Mouse (Mus musculus) spleen, adult 2 months (tissue): ENCODE data around the gene 4933434E20Rik. TPM values are rescaled to one million over a fixed set of nuclear protein-coding genes. Genes with fewer than 3 reads are reported as not detected.
A peak's percentile ranks its signal among the peaks of the same experiment; 100 is the strongest.

ENCODE experiments used
- DNase-seq, 2 experiments: peaks; one replicate each; pipeline versions ENCODE4 v3.0.0 to v3.0.0-alpha.2; 2012 to 2021; ENCODE audit warnings: low spot score in 2 of 2, low read depth in 1 of 2
- H3K27ac ChIP-seq: fragments of 200-500 bp; 2 replicates; pipeline ENCODE4 v1.5.1; 2012; ENCODE audit warnings: low read length, inconsistent platforms; ENCODE audit not compliant: insufficient read depth
- H3K27me3 ChIP-seq: fragments of 200-500 bp; 2 replicates; pipeline ENCODE4 v1.6.1; 2012; ENCODE audit warnings: mild to moderate bottlenecking, moderate library complexity, low read length, inconsistent platforms; ENCODE audit not compliant: control insufficient read depth, insufficient read depth
- H3K36me3 ChIP-seq: fragments of 200-500 bp; 2 replicates; pipeline ENCODE4 v1.6.1; 2012; ENCODE audit warnings: mild to moderate bottlenecking, low read length, inconsistent platforms; ENCODE audit not compliant: control insufficient read depth, insufficient read depth
- H3K4me1 ChIP-seq: fragments of 200-500 bp; 2 replicates; pipeline ENCODE4 v1.6.1; 2011; ENCODE audit warnings: inconsistent platforms; ENCODE audit not compliant: control insufficient read depth, insufficient read depth, insufficient read length
- H3K4me3 ChIP-seq: fragments of 200-500 bp; 2 replicates; pipeline ENCODE4 v1.5.1; 2011; ENCODE audit warnings: mild to moderate bottlenecking, inconsistent platforms; ENCODE audit not compliant: insufficient read depth, insufficient read length; ENCODE audit errors: extremely low read depth
- CTCF ChIP-seq: fragments of 200-500 bp; IDR thresholded peaks from 2 replicates; pipeline ENCODE4 v1.5.1; 2011; ENCODE audit warnings: mild to moderate bottlenecking, inconsistent platforms; ENCODE audit not compliant: insufficient read depth, insufficient read length, insufficient replicate concordance; ENCODE audit errors: extremely low read depth
- POLR2A ChIP-seq: fragments of 200-500 bp; IDR thresholded peaks from 2 replicates; pipeline ENCODE4 v1.6.1; 2011; ENCODE audit warnings: low read depth, low read length, inconsistent platforms
- WGBS: fragments of 180-500 bp; shearing (Covaris S2); methylation state at CpG from one replicate; pipeline ENCODE4 v1.1.7; 2018; 5-methylcytosine and 5-hydroxymethylcytosine counted together
- polyA plus RNA-seq: library from polyadenylated mRNA; depleted of rRNA; stranded (reverse); fragments of >200 nt; gene quantifications from 2 replicates; pipeline ENCODE4 v1.2.3, GENCODE M21; 2012

Gene 4933434E20Rik
- polyA plus RNA-seq, 1 experiment: 24.5 TPM

- Histone ChIP-seq H3K4me1 (no peaks in the 10 kb centered on the region), H3K27ac (no peak overlapping the region), H3K36me3 (0 out of 2 replicates have a peak, but pooled peaks cover 1% of the 10 kb centered on the region), H3K4me3 (no peak overlapping the region), H3K27me3 (no peaks in the 10 kb centered on the region)
- DNase-seq: no peak
- 80% methylated on average over 7 of the region's 7 CpGs for WGBS
- no peak for TF ChIP-seq POLR2A
These were observed 18.3 kb downstream of the 4933434E20Rik start for GRCm38 (mm10) chr3:90069688-90070087.

DNA sequence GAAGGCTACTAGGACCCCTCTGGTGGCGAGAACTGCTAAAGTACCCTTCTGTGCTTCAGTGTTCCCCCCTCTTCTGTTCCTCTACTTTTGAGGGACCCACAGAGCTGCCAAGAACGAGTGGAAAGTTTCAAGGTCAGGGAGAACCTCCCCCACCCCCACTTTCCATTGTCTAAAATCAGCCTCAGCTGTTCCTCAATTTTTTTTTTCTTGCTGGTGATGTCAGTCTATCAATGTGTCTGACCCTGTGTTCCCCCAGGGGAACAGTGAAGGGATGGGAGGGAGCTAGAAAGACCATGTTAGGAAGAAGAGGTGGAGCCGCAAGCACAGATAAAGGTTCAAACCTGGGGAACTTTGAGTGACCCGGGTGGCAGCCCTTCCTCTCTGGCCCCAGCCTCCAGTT is 20.9 kb downstream of the 4933434E20Rik start, which contains the start of gene Tpm3:
Tpm3 (plus strand) TSS at position 356 of the 400 bp plus-strand sequence.
- no peaks in the 10 kb centered on the region for H3K27me3 ChIP-seq
- no peak within 1 kb of the TSS for H3K4me3 ChIP-seq
- no peaks in the 10 kb centered on the region for H3K36me3 ChIP-seq
- DNase-seq: no peak
- H3K4me1 ChIP-seq: no peaks in the 10 kb centered on the region
- TF ChIP-seq CTCF: no peak
- TF ChIP-seq POLR2A: no peak
- H3K27ac ChIP-seq: no peak within 1 kb of the TSS
- WGBS: 55% methylated on average over 4 of the region's 4 CpGs

DNA sequence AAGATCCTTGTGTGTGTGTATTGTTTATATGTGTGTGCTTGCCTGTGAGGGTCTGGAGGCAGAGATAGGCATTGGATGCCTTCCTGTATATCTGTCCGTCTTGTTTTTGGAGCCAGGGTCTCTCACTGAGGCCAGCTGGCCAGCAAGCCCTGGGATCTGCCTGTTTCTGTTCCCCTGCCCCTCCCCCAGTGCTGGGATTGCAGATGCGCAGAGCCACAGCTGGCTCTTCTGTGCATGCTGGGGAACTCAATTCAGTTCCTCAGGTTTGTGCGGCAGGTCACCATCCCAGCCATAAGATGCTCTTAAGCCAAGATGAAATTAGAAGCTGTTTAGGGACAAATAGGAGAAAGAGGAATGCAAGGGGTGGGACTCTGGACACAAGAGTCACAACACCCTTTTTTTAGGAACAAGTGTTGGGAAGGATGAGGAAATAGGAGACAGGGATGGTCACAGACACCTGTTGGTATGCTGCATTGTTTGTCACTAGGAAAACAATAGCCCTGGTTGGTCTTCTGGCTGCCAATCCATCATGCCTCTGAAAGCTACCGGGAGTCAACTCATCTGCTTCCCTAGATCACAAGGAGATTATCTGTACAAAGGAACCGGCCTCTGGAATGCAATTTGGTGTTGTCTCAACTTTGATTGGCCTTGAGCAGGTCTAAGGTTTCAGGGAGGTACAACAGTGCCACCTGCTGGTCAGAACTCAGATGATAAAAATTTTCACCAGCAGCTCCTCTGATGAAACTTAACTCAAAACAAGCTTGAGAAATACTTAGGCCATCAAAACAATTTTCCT is 25.7 kb downstream of the 4933434E20Rik start:
- peak; percentile 50; the same call in 1 of the 2 replicates for TF ChIP-seq CTCF
- no peak for TF ChIP-seq POLR2A
- peak; percentile 72 to 77 for DNase-seq
- H3K4me3 ChIP-seq: no peak overlapping the region

GRCm38 (mm10) chr3:90078224-90078623 is 26.8 kb downstream of the 4933434E20Rik start:
- 60% methylated on average over 5 of the region's 5 CpGs for WGBS
- no peak overlapping the region for H3K4me3 ChIP-seq
- DNase-seq: no peak
- no peak overlapping the region for H3K27ac ChIP-seq
- TF ChIP-seq POLR2A (no peak), CTCF (no peak)
- H3K4me1 ChIP-seq: peaks cover 5% of the 10 kb centered on the region; the same call in 1 of the 2 replicates
- H3K27me3 ChIP-seq: no peaks in the 10 kb centered on the region
- H3K36me3 ChIP-seq: no peaks in the 10 kb centered on the region

More for the DNA sequence above, 25.7 kb downstream of the 4933434E20Rik start:
- Histone ChIP-seq H3K27me3 (no peaks in the 10 kb centered on the region), H3K36me3 (no peaks in the 10 kb centered on the region), H3K4me1 (no peaks in the 10 kb centered on the region), H3K27ac (no peak overlapping the region)
- WGBS: 40% methylated on average over 5 of the region's 5 CpGs

DNA sequence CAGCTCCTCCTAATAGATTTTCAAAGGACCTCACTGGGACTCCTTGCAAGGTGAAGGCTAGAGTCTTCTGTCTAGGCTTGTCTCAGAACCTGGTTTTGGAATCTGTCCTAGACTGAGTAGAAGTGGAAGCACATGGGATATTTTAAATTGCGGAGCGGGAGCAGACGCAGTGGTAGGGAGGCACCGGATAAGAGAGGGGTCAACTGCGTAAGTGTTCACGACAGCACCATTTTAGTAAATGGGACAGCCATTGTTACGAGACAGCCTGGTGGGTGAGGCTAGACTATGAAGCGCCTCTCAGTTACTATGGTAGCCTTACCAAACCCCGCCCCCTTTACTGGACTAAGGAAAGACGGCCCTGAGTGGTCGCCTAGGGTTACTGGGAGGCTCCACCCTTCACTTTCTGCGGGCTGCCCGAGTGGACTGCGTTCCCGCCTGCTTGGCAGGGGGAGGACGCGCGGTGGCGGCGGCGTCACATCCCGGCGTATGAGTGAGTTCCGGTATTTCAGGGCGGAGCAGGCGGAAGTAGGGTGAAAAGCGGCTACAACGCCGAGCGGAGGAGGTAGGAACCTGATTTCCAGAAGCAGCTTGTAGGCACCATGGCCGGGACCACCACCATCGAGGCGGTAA is 27.8 kb downstream of the 4933434E20Rik start:
- under 1% methylated on average over 33 of the region's 33 CpGs for WGBS
- H3K4me3 ChIP-seq: peak overlapping the region; percentile 83
- TF ChIP-seq CTCF (no peak), POLR2A (no peak; the same call in 1 of the 2 replicates)
- H3K4me1 ChIP-seq: peaks cover 13% of the 10 kb centered on the region; the same call in 1 of the 2 replicates
- peak; percentile 91 to 92 for DNase-seq
- H3K27me3 ChIP-seq: no peaks in the 10 kb centered on the region
- H3K36me3 ChIP-seq: no peaks in the 10 kb centered on the region
- peak overlapping the region; percentile 97 for H3K27ac ChIP-seq

GRCm38 (mm10) chr3:90079763-90080497 is 28.5 kb downstream of the 4933434E20Rik start:
- H3K27me3 ChIP-seq: no peaks in the 10 kb centered on the region
- peak overlapping the region; percentile 97 for H3K27ac ChIP-seq
- peaks cover 18% of the 10 kb centered on the region; the same call in 1 of the 2 replicates for H3K4me1 ChIP-seq
- peak overlapping the region; percentile 83 for H3K4me3 ChIP-seq
- DNase-seq: peak; percentile 68 to 88
- TF ChIP-seq CTCF (no peak), POLR2A (peak; percentile 50)
- WGBS: under 1% methylated on average over 53 of the region's 53 CpGs
- H3K36me3 ChIP-seq: no peaks in the 10 kb centered on the region
